Mouse (Mus musculus): ENCODE data around the gene Uhrf1. TPM values are rescaled to one million over a fixed set of nuclear protein-coding genes. Genes with fewer than 3 reads are reported as not detected.
A peak's percentile ranks its signal among the peaks of the same experiment; 100 is the strongest.

The Uhrf1 gene
- polyA plus RNA-seq, 1 experiment = 18.4 TPM

DNA sequence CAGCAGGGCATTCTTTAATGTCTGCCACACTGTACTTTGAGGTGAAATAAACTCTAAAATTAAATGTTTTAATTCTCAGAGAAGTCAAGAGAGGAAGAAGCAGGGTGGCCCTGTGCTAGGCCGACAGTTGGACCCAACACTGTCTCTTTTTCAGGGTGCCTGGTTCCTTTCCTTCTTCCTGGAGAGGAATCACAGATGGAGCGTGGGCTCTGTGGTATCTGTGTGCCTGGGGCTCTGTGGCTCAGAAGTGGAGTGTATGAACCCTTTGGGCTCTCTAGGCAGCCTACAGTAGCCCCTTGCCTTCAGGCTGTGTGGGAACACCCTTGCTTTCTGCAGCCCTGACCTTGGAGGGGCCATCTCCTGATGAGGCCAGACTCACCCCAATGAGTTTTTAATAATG is 58.4 kb downstream of the Uhrf1 start:
- no peak overlapping the region for H3K4me2 ChIP-seq (ENCODE audit: low read depth)
- H3K27me3 ChIP-seq (ENCODE audit: control insufficient read depth, insufficient read depth, insufficient read length) = no peaks in the 10 kb centered on the region
- peaks cover 10% of the 10 kb centered on the region for H3K36me3 ChIP-seq (ENCODE audit: control insufficient read depth, insufficient read depth)
- H3K79me2 ChIP-seq (ENCODE audit: control insufficient read depth, insufficient read depth) = no peaks in the 10 kb centered on the region
- no peak overlapping the region for H3K4me3 ChIP-seq
- no peak overlapping the region for H3ac ChIP-seq (ENCODE audit: control insufficient read depth, insufficient read length)
- TF ChIP-seq POLR2A (IDR thresholded peaks at IDR 0.05; ENCODE audit: insufficient read length, low read depth) (no peak), USF1 (IDR thresholded peaks at IDR 0.05; ENCODE audit: low read depth) (no peak), MAX (IDR thresholded peaks at IDR 0.05; ENCODE audit: low read depth) (no peak)

GRCm38 (mm10) chr17:56365791-56366673 is 62.9 kb downstream of the Uhrf1 start:
- Histone ChIP-seq H3K27me3 (ENCODE audit: control insufficient read depth, insufficient read depth, insufficient read length) (no peaks in the 10 kb centered on the region), H3K4me2 (ENCODE audit: low read depth) (peak overlapping the region; percentile 37), H3K79me2 (ENCODE audit: control insufficient read depth, insufficient read depth) (no peaks in the 10 kb centered on the region), H3K36me3 (ENCODE audit: control insufficient read depth, insufficient read depth) (peaks cover 5% of the 10 kb centered on the region), H3K4me3 (no peak overlapping the region), H3ac (ENCODE audit: control insufficient read depth, insufficient read length) (no peak overlapping the region)
- TF ChIP-seq USF1 (IDR thresholded peaks at IDR 0.05; ENCODE audit: low read depth) (no peak), MYOG (IDR thresholded peaks at IDR 0.05; ENCODE audit: control insufficient read depth in 1 of 3, insufficient read depth in 1 of 3, insufficient read length in 2 of 3, low read depth in 2 of 3) (peak in 1 of 3 experiments; percentile 56), SRF (IDR thresholded peaks at IDR 0.05; ENCODE audit: control insufficient read depth, insufficient read length, low read depth) (no peak), TCF12 (IDR thresholded peaks at IDR 0.05; ENCODE audit: insufficient read depth, poor library complexity, severe bottlenecking) (no peak), CEBPB (IDR thresholded peaks at IDR 0.05; ENCODE audit: insufficient read depth, poor library complexity, severe bottlenecking) (no peak), REST (IDR thresholded peaks at IDR 0.05; ENCODE audit: insufficient read depth, insufficient read length) (no peak), MYOD1 (IDR thresholded peaks at IDR 0.05; ENCODE audit: control insufficient read depth in 1 of 3, insufficient read length in 2 of 3, low read depth in 2 of 3) (peak in 1 of 3 experiments; percentile 51), TCF3 (IDR thresholded peaks at IDR 0.05; ENCODE audit: insufficient read length, low read depth) (no peak), POLR2AphosphoS2 (IDR thresholded peaks at IDR 0.05; ENCODE audit: insufficient read length, low read depth) (no peak), MAX (IDR thresholded peaks at IDR 0.05; ENCODE audit: low read depth) (no peak), POLR2A (IDR thresholded peaks at IDR 0.05; ENCODE audit: insufficient read length, low read depth) (no peak)

DNA sequence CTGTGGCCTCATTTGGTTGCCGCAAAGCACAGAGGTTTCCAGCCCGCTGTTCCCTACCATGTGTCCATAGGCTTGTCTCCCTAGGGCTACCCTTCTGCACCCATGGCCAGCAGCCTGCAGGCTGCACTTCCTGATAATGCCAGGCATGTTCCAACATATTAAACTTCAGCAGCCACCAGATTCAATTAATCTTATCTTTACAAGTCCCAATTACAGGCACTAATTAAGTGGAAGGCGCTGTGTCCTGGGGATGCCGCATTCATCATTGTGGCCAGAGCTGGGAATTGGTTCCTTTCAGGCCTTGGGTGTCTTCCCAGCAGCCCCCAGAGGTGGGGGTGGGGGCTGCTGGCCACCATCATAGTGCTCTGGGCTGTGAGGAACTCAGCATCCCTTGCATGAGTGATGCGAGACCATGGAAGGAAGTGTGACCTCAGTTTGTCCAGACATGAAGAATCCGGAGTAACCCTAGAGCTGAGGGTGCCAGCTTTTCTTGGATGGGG is 65.2 kb downstream of the Uhrf1 start:
- H3K4me2 ChIP-seq (ENCODE audit: low read depth) = no peak overlapping the region
- H3ac ChIP-seq (ENCODE audit: control insufficient read depth, insufficient read length) = no peak overlapping the region
- no peaks in the 10 kb centered on the region for H3K27me3 ChIP-seq (ENCODE audit: control insufficient read depth, insufficient read depth, insufficient read length)
- H3K4me3 ChIP-seq = no peak overlapping the region
- H3K79me2 ChIP-seq (ENCODE audit: control insufficient read depth, insufficient read depth) = no peaks in the 10 kb centered on the region
- TF ChIP-seq USF1 (IDR thresholded peaks at IDR 0.05; ENCODE audit: low read depth) = no peak
- TF ChIP-seq TCF3 (IDR thresholded peaks at IDR 0.05; ENCODE audit: insufficient read length, low read depth) = no peak
- no peaks in the 10 kb centered on the region for H3K36me3 ChIP-seq (ENCODE audit: control insufficient read depth, insufficient read depth)

DNA sequence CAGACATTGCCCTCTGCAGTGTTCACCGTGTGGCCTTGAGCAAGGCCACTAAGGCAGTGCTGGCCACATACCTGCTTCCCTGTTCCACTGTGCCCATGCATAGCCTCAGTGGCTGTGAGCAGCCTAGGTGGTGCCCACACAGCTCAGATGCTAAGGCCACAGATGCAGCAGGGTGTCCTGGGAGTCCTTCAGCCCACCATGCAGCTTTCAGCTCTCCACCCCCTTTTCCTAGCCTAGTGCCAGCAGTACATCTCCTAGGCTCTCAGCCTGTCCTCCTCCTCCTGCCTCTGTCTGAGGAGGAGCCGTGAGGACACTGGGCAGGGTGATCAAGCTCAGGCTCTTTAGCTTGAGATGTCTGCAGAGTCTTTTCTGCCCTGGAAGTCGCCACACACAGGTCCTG is 67.0 kb downstream of the Uhrf1 start:
- TF ChIP-seq MYOG (IDR thresholded peaks at IDR 0.05; ENCODE audit: control insufficient read depth in 1 of 3, insufficient read depth in 1 of 3, insufficient read length in 2 of 3, low read depth in 2 of 3) (no peak), MYOD1 (IDR thresholded peaks at IDR 0.05; ENCODE audit: control insufficient read depth in 1 of 3, insufficient read length in 2 of 3, low read depth in 2 of 3) (no peak), CEBPB (IDR thresholded peaks at IDR 0.05; ENCODE audit: insufficient read depth, poor library complexity, severe bottlenecking) (no peak)
- no peak overlapping the region for H3K4me2 ChIP-seq (ENCODE audit: low read depth)
- no peaks in the 10 kb centered on the region for H3K79me2 ChIP-seq (ENCODE audit: control insufficient read depth, insufficient read depth)
- no peak overlapping the region for H3ac ChIP-seq (ENCODE audit: control insufficient read depth, insufficient read length)
- no peaks in the 10 kb centered on the region for H3K27me3 ChIP-seq (ENCODE audit: control insufficient read depth, insufficient read depth, insufficient read length)
- H3K36me3 ChIP-seq (ENCODE audit: control insufficient read depth, insufficient read depth) = no peaks in the 10 kb centered on the region
- H3K4me3 ChIP-seq = no peak overlapping the region

DNA sequence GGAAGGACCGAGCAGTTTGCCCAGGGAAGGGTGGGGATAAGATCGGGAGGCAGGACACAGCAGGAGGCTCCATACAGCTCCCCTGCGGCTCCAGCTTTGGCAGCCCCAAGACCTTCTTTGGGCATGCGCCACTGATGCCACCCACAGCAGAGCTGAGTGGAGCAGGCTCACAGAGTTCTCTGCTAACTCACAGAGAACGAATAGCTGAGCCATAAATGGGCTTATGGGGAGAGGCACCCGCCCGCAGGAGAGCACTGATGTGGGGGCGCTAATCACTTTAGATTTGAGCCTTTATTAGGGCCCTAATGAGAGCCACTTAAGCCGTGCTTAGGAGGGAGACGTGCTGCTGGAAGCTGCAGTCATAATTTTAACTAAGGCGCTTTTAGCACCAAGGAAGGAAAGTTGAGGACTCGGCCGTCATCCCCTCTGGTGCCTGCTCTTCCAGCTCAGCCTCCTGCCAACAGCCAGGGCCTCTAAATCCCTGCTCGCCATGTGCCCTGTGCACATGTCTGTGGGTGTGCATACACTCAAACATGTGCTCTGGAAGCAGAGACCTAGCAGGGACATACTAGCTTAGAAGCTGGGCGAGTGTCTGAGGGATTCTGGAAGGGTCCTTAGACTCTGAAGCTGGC is 68.0 kb downstream of the Uhrf1 start:
- no peaks in the 10 kb centered on the region for H3K27me3 ChIP-seq (ENCODE audit: control insufficient read depth, insufficient read depth, insufficient read length)
- no peaks in the 10 kb centered on the region for H3K79me2 ChIP-seq (ENCODE audit: control insufficient read depth, insufficient read depth)
- H3ac ChIP-seq (ENCODE audit: control insufficient read depth, insufficient read length) = no peak overlapping the region
- H3K36me3 ChIP-seq (ENCODE audit: control insufficient read depth, insufficient read depth) = no peaks in the 10 kb centered on the region
- no peak overlapping the region for H3K4me3 ChIP-seq
- TF ChIP-seq MYOG (IDR thresholded peaks at IDR 0.05; ENCODE audit: control insufficient read depth in 1 of 3, insufficient read depth in 1 of 3, insufficient read length in 2 of 3, low read depth in 2 of 3) (no peak), POLR2AphosphoS2 (IDR thresholded peaks at IDR 0.05; ENCODE audit: insufficient read length, low read depth) (no peak), POLR2A (IDR thresholded peaks at IDR 0.05; ENCODE audit: insufficient read length, low read depth) (no peak), E2F4 (IDR thresholded peaks at IDR 0.05; ENCODE audit: insufficient read depth) (no peak), MYOD1 (IDR thresholded peaks at IDR 0.05; ENCODE audit: control insufficient read depth in 1 of 3, insufficient read length in 2 of 3, low read depth in 2 of 3) (no peak), CEBPB (IDR thresholded peaks at IDR 0.05; ENCODE audit: insufficient read depth, poor library complexity, severe bottlenecking) (no peak), MAX (IDR thresholded peaks at IDR 0.05; ENCODE audit: low read depth) (no peak), REST (IDR thresholded peaks at IDR 0.05; ENCODE audit: insufficient read depth, insufficient read length) (no peak), SRF (IDR thresholded peaks at IDR 0.05; ENCODE audit: control insufficient read depth, insufficient read length, low read depth) (no peak), USF1 (IDR thresholded peaks at IDR 0.05; ENCODE audit: low read depth) (no peak), TCF12 (IDR thresholded peaks at IDR 0.05; ENCODE audit: insufficient read depth, poor library complexity, severe bottlenecking) (no peak), TCF3 (IDR thresholded peaks at IDR 0.05; ENCODE audit: insufficient read length, low read depth) (no peak)
- no peak overlapping the region for H3K4me2 ChIP-seq (ENCODE audit: low read depth)
